Mouse (Mus musculus): Measurements from ENCODE around the gene 1700034I23Rik.
"Not testable (repeated sequence)": the region's sequence is repeated elsewhere in the genome, so short reads cannot be mapped to it uniquely, and the experiment has no call there.

The 1700034I23Rik gene

DNA sequence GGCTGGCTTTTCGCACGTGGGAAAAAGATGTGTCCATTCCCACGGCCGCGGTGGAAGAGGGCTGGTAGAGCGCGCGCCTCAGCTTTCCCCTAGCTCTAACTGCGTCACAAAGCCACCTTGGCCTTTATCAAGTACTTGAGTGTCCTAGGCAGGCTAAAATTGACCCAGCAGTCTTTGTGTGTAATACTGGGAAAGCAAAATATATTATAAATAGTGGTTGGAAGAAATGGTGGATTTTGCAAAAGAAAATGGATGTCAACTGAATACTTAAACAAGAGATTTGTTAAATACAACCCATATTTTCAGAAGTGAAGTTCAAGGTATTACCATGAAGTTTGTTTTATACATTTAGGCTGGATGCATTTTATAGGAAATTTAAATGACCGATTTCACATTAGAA is at the start of gene 1700034I23Rik:
Gene 1700034I23Rik (minus strand): TSS at position 101 of the 400 bp plus-strand sequence.
- not testable (repeated sequence) for DNase-seq (ENCODE audit: low spot score)

DNA sequence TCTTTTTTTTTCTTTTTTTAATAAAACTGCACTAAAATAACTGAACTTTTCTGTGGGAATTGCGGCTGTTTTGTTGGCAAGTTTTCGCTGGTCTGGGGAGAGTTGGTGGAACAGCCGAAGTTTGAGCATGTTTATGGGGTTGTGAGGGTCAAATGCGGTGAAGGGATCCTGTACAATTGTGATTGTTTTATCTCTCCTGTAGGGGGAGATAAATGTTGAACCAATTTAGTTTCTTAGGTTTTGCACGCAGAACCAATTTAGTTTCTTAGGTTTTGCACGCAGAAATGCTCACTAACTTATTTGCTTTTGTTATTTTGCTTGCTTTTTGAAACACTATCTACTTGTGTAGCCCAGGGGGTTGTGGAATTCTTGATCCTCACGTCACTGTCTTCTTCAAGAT is 49.0 kb upstream of the 1700034I23Rik start:
- DNase-seq (ENCODE audit: low spot score): no peak

DNA sequence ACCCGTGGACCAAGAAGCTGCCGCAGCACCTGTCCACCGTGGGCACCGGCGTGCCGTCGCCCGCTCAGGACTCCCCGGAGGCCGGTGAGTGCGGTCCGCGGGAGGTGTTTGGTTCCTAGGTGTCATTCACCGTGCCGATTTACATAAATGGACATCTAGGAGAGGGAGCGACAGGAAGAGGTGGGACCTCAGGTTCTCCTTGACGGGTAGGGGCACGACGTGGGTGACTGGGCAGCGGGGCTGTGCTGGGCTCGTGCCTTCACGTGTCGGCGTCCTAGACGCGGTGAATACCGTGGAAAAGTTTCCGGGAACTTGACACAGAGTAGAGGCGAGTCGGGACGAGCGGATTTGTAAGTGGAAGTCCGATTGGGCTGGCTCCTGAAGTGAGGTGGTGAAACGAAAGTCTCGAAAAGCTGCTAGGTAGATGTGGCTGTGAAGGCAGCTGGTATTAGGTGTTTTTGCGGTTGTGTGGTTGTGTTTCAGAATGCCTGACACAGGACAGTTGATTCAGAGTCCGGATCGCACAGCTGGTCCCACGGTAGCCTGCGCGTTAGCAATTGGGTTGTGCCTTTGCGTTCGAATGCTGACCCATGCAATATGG is 48.4 kb upstream of the 1700034I23Rik start:
- DNase-seq (ENCODE audit: low spot score): peak; percentile 62

DNA sequence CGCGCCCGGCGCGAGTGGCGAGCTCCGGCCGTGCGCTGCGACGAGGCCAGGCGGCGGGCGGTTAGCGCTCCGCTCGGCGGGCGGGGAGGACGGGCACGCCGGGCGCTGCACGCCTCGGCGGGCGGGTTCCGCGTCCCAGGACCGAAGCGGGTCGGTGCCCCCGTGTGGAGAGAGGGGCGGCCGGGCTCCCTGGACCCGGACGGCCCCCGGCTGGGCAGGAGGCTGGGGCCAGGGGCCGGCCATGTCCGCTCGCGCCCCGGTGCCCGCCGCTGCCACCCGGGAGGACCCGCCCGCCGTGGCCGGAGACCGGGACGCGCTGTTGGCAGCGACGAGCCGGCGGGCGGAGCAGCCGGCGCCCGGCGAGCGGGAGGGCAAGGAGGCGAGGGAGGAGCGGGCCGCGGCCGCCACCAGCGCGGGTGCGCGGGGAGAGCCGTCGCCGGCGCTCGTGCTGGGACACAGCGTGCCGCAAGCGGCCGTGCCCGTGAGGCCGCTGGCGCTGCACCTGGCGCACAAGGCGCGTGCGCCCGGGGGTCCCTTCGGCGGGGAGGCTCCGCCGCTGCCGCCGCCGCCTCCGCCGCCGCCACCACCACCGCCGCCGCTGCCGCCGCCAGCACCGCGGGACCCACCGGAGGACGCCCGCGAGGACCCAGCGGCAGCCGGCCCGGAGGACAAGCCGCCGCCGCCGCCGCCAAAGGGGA is 47.7 kb upstream of the 1700034I23Rik start:
- peak; percentile 64 for DNase-seq (ENCODE audit: low spot score)

DNA sequence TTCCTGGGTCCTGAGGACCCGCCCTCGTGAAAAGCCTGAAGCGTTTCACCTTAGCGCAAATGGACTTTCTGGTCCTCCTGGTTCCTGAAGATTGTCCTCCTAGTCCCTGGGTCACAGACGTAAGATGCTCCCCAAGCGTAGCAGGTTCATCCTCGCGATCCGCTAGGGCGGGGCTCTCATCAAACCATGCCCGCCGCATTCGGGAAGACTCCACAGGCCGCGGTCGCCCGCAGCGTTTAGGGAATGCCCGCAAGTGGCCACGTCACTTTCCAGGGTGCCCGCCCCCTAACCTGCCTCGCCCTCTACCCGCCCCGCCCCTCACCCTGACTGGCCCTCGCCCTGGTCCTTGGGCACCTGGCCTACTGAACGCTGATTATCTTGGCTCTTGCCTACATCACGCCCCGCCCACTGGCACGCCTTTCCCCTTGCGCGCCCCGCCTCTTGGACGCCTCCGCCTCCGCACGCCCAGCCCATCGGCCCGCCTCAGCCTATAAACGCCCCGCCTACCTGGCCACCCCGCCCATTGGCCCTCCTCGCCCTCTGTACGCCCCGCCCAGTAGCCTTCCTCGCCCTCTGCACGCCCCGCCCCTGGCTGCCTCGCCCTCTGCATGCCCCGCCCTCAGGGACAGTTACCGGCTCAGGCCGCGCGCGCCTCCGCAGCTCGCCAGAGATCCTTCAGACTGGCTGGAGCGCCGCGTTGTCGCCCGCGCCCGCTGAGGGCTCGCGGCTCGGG is 47.0 kb upstream of the 1700034I23Rik start, which contains the start of gene Larp1b:
Gene Larp1b (plus strand): TSS at position 659 of the 733 bp plus-strand sequence.
- peak; percentile 100 for DNase-seq (ENCODE audit: low spot score)

DNA sequence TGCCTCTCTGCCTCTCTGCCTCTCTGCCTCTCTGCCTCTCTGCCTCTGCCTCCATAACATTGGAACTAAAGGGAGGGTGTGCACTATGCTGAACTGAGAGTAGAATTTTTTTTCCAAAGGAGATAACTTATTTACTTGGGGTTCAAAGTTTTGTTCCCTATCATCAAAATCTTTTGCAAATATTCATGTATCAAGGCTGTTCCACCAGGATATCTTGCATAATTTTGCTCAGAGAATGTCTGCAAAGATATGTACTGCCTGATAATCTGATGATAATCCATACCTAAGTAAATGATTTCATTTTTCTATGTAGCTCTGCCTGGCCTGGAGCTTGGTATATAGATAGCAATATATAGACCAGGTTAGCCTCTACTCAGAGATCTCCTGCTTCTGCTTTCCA is 36.7 kb upstream of the 1700034I23Rik start:
- no peak for DNase-seq (ENCODE audit: low spot score)

DNA sequence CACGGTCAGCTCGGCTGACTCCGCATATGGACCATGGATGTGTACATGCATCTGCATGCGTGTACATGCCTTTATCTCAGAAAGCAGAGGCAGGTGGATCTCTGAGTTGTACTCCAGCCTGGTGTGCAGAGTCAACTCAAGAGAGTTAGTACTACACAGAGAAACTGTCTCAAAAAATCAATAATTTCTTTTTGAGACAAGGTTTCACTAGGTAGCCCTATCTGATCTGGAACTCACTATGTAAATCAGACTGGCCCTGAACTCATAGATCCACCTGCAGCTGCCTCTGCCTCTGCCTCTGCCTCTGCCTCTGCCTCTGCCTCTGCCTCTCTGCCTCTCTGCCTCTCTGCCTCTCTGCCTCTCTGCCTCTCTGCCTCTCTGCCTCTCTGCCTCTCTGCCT is 36.2 kb upstream of the 1700034I23Rik start:
- no peak for DNase-seq (ENCODE audit: low spot score)

DNA sequence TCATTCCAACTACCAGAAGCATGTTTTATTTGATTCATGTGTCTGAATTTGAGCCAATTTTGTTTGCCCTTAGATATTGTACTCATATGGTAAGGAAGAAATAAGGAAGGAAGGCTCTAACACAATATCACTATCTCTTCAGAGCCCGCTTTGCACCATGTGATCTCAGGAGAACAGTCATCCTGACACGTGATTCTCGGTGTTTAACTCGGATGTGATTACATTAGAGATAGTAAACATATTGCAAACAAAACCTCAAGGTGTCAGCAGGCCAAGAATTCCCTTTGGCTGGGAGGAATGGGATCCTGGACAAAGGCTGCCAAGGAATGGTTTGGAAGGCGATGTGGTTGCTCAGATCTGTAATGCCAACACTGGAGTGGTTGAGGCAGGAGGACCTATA is 35.8 kb upstream of the 1700034I23Rik start:
- DNase-seq (ENCODE audit: low spot score): no peak

DNA sequence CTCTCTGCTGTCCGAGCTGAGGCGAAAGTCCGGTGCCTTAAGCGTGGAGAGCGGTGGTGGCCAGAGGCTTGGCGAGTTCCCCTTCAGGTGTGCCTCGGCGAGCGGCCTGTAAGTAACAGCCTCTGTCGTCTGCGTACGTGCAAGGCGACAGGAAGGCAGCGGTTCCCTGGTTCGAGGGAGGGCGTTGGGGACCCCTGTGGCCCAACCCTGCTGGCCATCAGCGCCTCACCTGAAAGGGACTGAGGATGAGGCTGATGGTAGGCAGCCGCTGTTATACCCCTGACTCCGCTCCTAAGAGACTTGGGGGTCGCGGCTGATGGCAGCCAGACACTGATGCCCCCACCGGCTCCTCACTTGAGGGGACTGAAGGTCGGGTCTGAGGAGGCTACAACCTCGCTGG is 8.0 kb downstream of the 1700034I23Rik start:
- DNase-seq (ENCODE audit: low spot score): peak; percentile 56

DNA sequence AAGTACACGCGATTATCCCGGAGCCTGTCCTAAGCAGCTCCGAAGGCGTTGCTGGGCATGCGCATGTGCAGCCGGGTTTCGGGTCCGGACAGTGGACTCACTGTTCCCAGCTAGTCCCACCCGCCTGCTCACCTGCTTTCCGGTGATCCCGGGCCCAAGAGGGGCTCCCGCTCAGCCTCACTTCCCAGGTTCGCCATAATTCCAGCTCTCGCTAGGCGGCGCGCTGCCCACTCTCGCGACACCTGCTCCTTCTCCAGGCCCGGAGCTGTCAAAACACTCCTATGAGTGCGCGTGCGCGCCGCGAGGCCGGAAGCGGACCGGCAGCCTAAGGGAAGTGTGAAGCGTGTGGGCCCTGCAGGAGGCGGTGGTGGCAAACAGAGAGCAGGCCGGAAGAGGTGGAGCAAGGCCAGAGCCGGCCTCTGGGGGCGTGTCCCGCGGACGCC is 8.5 kb downstream of the 1700034I23Rik start:
- peak; percentile 96 for DNase-seq (ENCODE audit: low spot score)

DNA sequence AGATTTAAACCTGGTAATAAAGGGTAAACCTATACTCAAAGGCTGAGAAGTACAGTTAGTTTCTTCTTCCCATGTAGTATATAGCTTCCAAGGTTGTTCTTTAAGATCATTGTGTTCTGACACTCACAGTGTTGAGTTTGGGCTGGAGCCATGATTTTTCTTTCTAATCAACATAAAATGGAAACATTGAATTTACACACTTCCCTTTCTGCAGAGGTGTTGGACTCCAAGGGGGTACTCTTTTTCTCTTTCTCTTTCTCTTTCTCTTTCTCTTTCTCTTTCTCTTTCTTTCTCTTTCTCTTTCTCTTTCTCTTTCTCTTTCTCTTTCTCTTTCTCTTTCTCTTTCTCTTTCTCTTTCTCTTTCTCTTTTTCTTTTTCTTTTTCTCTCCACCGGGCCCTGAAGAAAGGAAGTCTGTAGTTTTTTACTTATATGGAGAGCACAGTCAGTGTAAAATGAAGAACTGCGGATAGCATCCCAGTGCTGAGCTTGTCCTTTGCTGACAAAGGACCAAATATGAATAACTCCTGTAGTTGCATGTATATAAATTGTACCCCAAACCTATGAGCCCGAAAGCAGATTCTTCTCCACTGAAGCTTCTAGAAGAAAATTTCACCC is 49.1 kb downstream of the 1700034I23Rik start:
- DNase-seq (ENCODE audit: low spot score): not testable (repeated sequence)
